Mouse (Mus musculus) midbrain, embryonic 11.5 days (tissue): ENCODE results near the gene Kcnmb3. TPM values are rescaled to one million over a fixed set of nuclear protein-coding genes. Genes with fewer than 3 reads are reported as not detected.
"Not testable (repeated sequence)": the region's sequence is repeated elsewhere in the genome, so short reads cannot be mapped to it uniquely, and the experiment has no call there.

Experiments used
- ATAC-seq: fragments of 200-750 bp; cut with Nextera tagmentation; 2 replicates; pipeline ENCODE4 v1.8.0; 2017; ENCODE audit warnings: moderate TSS enrichment, moderate library complexity; ENCODE audit not compliant: low FRiP score
- DNase-seq: peaks from one replicate; pipeline ENCODE4 v3.0.0; 2015; ENCODE audit warnings: low spot score; ENCODE audit errors: missing footprints
- H3K27ac ChIP-seq: fragments of 300-500 bp; sonication (generic); 2 replicates; pipeline ENCODE4 v1.5.1; 2014; ENCODE audit warnings: low read depth, low read length
- H3K27me3 ChIP-seq: fragments of 300-500 bp; sonication (generic); 2 replicates; pipeline ENCODE4 v1.6.1; 2014; ENCODE audit warnings: mild to moderate bottlenecking, low read length, moderate library complexity, mixed read lengths; ENCODE audit not compliant: control insufficient read depth, insufficient read depth
- H3K36me3 ChIP-seq: fragments of 300-500 bp; sonication (generic); 2 replicates; pipeline ENCODE4 v1.6.1; 2014; ENCODE audit warnings: mild to moderate bottlenecking, low read length, moderate library complexity, mixed read lengths; ENCODE audit not compliant: control insufficient read depth, insufficient read depth
- H3K4me1 ChIP-seq: fragments of 300-500 bp; sonication (generic); 2 replicates; pipeline ENCODE4 v1.6.1; 2014; ENCODE audit warnings: low read length; ENCODE audit not compliant: control insufficient read depth, insufficient read depth
- H3K4me2 ChIP-seq: fragments of 300-500 bp; sonication (generic); 2 replicates; pipeline ENCODE4 v1.6.1; 2014; ENCODE audit warnings: mild to moderate bottlenecking, moderate library complexity
- H3K4me3 ChIP-seq: fragments of 300-500 bp; sonication (generic); 2 replicates; pipeline ENCODE4 v1.5.1; 2014; ENCODE audit warnings: low read depth, low read length
- H3K9ac ChIP-seq: fragments of 300-500 bp; sonication (generic); 2 replicates; pipeline ENCODE4 v1.6.1; 2014; ENCODE audit warnings: low read length
- H3K9me3 ChIP-seq: fragments of 300-500 bp; sonication (generic); 2 replicates; pipeline ENCODE4 v1.6.1; 2016; ENCODE audit warnings: low read length; ENCODE audit not compliant: control insufficient read depth
- WGBS: fragments of 180-500 bp; shearing (Covaris S2); extraction: QIAGEN DNeasy Blood & Tissue Kit; methylation state at CpG from one replicate; pipeline ENCODE4 v1.1.7; 2014; 5-methylcytosine and 5-hydroxymethylcytosine counted together
- polyA plus RNA-seq: library from polyadenylated mRNA; unstranded; fragments of >200 nt; fragmentation: Nextera tagmentation; extraction: Ambion mirVana; gene quantifications from 2 replicates; pipeline ENCODE4 v1.2.1, GENCODE M21; 2014

Kcnmb3 gene
- polyA plus RNA-seq, 1 experiment from 2014 or later = 0.08 TPM

GRCm38 (mm10) chr3:32454329-32455021 lies 37.6 kb downstream of the Kcnmb3 start:
- Histone ChIP-seq H3K27me3 (no peaks in the 10 kb centered on the region), H3K4me3 (no peak overlapping the region), H3K4me1 (no peaks in the 10 kb centered on the region), H3K36me3 (peaks cover 10% of the 10 kb centered on the region; the same call in 1 of the 2 replicates), H3K27ac (no peak overlapping the region), H3K9ac (no peak overlapping the region), H3K4me2 (no peak overlapping the region), H3K9me3 (no peaks in the 10 kb centered on the region)
- 88% methylated on average over 11 of the region's 11 CpGs for WGBS
- ATAC-seq (no peak), DNase-seq (no peak)

GRCm38 (mm10) chr3:32441710-32442109 lies 50.3 kb downstream of the Kcnmb3 start:
- no peak overlapping the region for H3K4me2 ChIP-seq
- no peak overlapping the region for H3K9ac ChIP-seq
- H3K27me3 ChIP-seq = no peaks in the 10 kb centered on the region
- H3K4me1 ChIP-seq = no peaks in the 10 kb centered on the region
- H3K27ac ChIP-seq = no peak overlapping the region
- no peak for DNase-seq
- H3K4me3 ChIP-seq = no peak overlapping the region
- ATAC-seq = no peak
- H3K9me3 ChIP-seq = no peaks in the 10 kb centered on the region
- H3K36me3 ChIP-seq = peaks cover 11% of the 10 kb centered on the region; the same call in 1 of the 2 replicates

- H3K4me3 ChIP-seq = no peak overlapping the region
- no peak overlapping the region for H3K4me2 ChIP-seq
- peaks cover 11% of the 10 kb centered on the region; the same call in 1 of the 2 replicates for H3K36me3 ChIP-seq
- H3K4me1 ChIP-seq = no peaks in the 10 kb centered on the region
- H3K27me3 ChIP-seq = no peaks in the 10 kb centered on the region
- no peaks in the 10 kb centered on the region for H3K9me3 ChIP-seq
- H3K9ac ChIP-seq = no peak overlapping the region
- H3K27ac ChIP-seq = no peak overlapping the region
- WGBS = 82% methylated on average over 4 of the region's 4 CpGs
- no peak for DNase-seq
- ATAC-seq = no peak
Measured at GRCm38 (mm10) chr3:32438716-32439115, 53.3 kb downstream of the Kcnmb3 start.

GRCm38 (mm10) chr3:32437820-32438219 lies 54.2 kb downstream of the Kcnmb3 start:
- no peaks in the 10 kb centered on the region for H3K4me1 ChIP-seq
- no peak overlapping the region for H3K4me2 ChIP-seq
- H3K27me3 ChIP-seq = no peaks in the 10 kb centered on the region
- 97% methylated on average over 6 of the region's 6 CpGs for WGBS
- H3K4me3 ChIP-seq = no peak overlapping the region
- H3K36me3 ChIP-seq = peaks cover 11% of the 10 kb centered on the region; the same call in 1 of the 2 replicates
- no peak overlapping the region for H3K27ac ChIP-seq
- DNase-seq (no peak), ATAC-seq (no peak)
- H3K9ac ChIP-seq = no peak overlapping the region
- H3K9me3 ChIP-seq = no peaks in the 10 kb centered on the region

- H3K9ac ChIP-seq = no peak overlapping the region
- H3K4me2 ChIP-seq = no peak overlapping the region
- WGBS = 96% methylated on average over 6 of the region's 6 CpGs
- ATAC-seq (no peak), DNase-seq (no peak)
- no peaks in the 10 kb centered on the region for H3K27me3 ChIP-seq
- H3K4me1 ChIP-seq = no peaks in the 10 kb centered on the region
- no peaks in the 10 kb centered on the region for H3K9me3 ChIP-seq
- no peak overlapping the region for H3K4me3 ChIP-seq
- H3K36me3 ChIP-seq = peaks cover 11% of the 10 kb centered on the region; the same call in 1 of the 2 replicates
- H3K27ac ChIP-seq = no peak overlapping the region
Measured at GRCm38 (mm10) chr3:32437297-32437696, 54.7 kb downstream of the Kcnmb3 start.

GRCm38 (mm10) chr3:32436101-32436500 lies 55.9 kb downstream of the Kcnmb3 start:
- WGBS = 90% methylated on average over 11 of the region's 11 CpGs
- Histone ChIP-seq H3K4me1 (no peaks in the 10 kb centered on the region), H3K9me3 (no peaks in the 10 kb centered on the region), H3K36me3 (peaks cover 11% of the 10 kb centered on the region; the same call in 1 of the 2 replicates), H3K27me3 (no peaks in the 10 kb centered on the region), H3K27ac (no peak overlapping the region), H3K9ac (no peak overlapping the region), H3K4me3 (no peak overlapping the region), H3K4me2 (no peak overlapping the region)
- ATAC-seq (no peak), DNase-seq (no peak)

- Histone ChIP-seq H3K4me2 (no peak overlapping the region), H3K4me1 (no peaks in the 10 kb centered on the region), H3K27ac (no peak overlapping the region), H3K9me3 (no peaks in the 10 kb centered on the region), H3K36me3 (peaks cover 4% of the 10 kb centered on the region; the same call in 1 of the 2 replicates), H3K27me3 (no peaks in the 10 kb centered on the region), H3K4me3 (no peak overlapping the region), H3K9ac (no peak overlapping the region)
- ATAC-seq (no peak), DNase-seq (no peak)
- 89% methylated on average over 2 of the region's 2 CpGs for WGBS
Measured at GRCm38 (mm10) chr3:32434016-32434415, 58.0 kb downstream of the Kcnmb3 start.

- Histone ChIP-seq H3K27ac (no peak overlapping the region), H3K9me3 (no peaks in the 10 kb centered on the region), H3K36me3 (no peaks in the 10 kb centered on the region), H3K9ac (no peak overlapping the region), H3K4me3 (no peak overlapping the region), H3K27me3 (no peaks in the 10 kb centered on the region), H3K4me1 (no peaks in the 10 kb centered on the region), H3K4me2 (no peak overlapping the region)
- 85% methylated on average over 2 of the region's 2 CpGs for WGBS
- ATAC-seq = no peak
- DNase-seq = no peak
Measured at GRCm38 (mm10) chr3:32430394-32430793, 61.6 kb downstream of the Kcnmb3 start.

- not testable (repeated sequence) for H3K36me3 ChIP-seq, H3K9ac ChIP-seq, H3K27ac ChIP-seq, H3K9me3 ChIP-seq, DNase-seq, H3K27me3 ChIP-seq, H3K4me2 ChIP-seq, ATAC-seq, H3K4me3 ChIP-seq, H3K4me1 ChIP-seq
Measured at GRCm38 (mm10) chr3:32429351-32429750, 62.7 kb downstream of the Kcnmb3 start.
